Mouse (Mus musculus) ES-E14 (cell line): ENCODE data around the gene Pacsin2.

Source experiments
- HCFC1 ChIP-seq: IDR thresholded peaks from 2 replicates; pipeline ENCODE4 v1.6.1; 2012; ENCODE audit warnings: low read length, inconsistent platforms, borderline replicate concordance; ENCODE audit not compliant: insufficient read depth
- MAFK ChIP-seq: IDR thresholded peaks from 2 replicates; pipeline ENCODE4 v1.6.1; 2014; ENCODE audit warnings: mild to moderate bottlenecking, low read depth, low read length, inconsistent platforms; ENCODE audit not compliant: insufficient read depth
- ZC3H11A ChIP-seq: IDR thresholded peaks from 2 replicates; pipeline ENCODE4 v1.6.1; 2012; ENCODE audit warnings: low read depth, mild to moderate bottlenecking, inconsistent platforms, low read length, borderline replicate concordance
- ZNF384 ChIP-seq: IDR thresholded peaks from 2 replicates; pipeline ENCODE4 v1.6.1; 2012; ENCODE audit warnings: low read depth, low read length, inconsistent platforms

- no peak for TF ChIP-seq ZNF384
- no peak for TF ChIP-seq ZC3H11A
- no peak for TF ChIP-seq MAFK
- no peak for TF ChIP-seq HCFC1
Observed at GRCm38 (mm10) chr15:83338908-83339307, 125.5 kb downstream of the Pacsin2 start.
